Mouse (Mus musculus) embryonic facial prominence, embryonic 13.5 days (tissue): ENCODE results near the gene Gm26938. TPM values are rescaled to one million over a fixed set of nuclear protein-coding genes. Genes with fewer than 3 reads are reported as not detected.

Source experiments
- ATAC-seq: fragments of 200-750 bp; cut with Nextera tagmentation; 2 replicates; pipeline ENCODE4 v1.8.0; 2017; ENCODE audit warnings: low read depth; ENCODE audit not compliant: insufficient number of reproducible peaks, insufficient read depth, low FRiP score, low TSS enrichment
- H3K27ac ChIP-seq: fragments of 300-500 bp; sonication (generic); 2 replicates; pipeline ENCODE4 v1.5.1; 2015; ENCODE audit warnings: moderate library complexity, mild to moderate bottlenecking, inconsistent platforms
- H3K27me3 ChIP-seq: fragments of 300-500 bp; sonication (generic); 2 replicates; pipeline ENCODE4 v1.6.1; 2015; ENCODE audit warnings: mild to moderate bottlenecking, inconsistent platforms
- H3K36me3 ChIP-seq: fragments of 300-500 bp; sonication (generic); 2 replicates; pipeline ENCODE4 v1.6.1; 2015; ENCODE audit warnings: mild to moderate bottlenecking, inconsistent platforms
- H3K4me1 ChIP-seq: fragments of 300-500 bp; sonication (generic); 2 replicates; pipeline ENCODE4 v1.6.1; 2015; ENCODE audit warnings: inconsistent platforms
- H3K4me2 ChIP-seq: fragments of 300-500 bp; sonication (generic); 2 replicates; pipeline ENCODE4 v1.6.1; 2015; ENCODE audit warnings: moderate library complexity, mild to moderate bottlenecking, inconsistent platforms
- H3K4me3 ChIP-seq: fragments of 300-500 bp; sonication (generic); 2 replicates; pipeline ENCODE4 v1.5.1; 2015; ENCODE audit warnings: mild to moderate bottlenecking, inconsistent platforms
- H3K9ac ChIP-seq: fragments of 300-500 bp; sonication (generic); 2 replicates; pipeline ENCODE4 v1.6.1; 2015; ENCODE audit warnings: mild to moderate bottlenecking, inconsistent platforms
- H3K9me3 ChIP-seq: fragments of 300-500 bp; sonication (generic); 2 replicates; pipeline ENCODE4 v1.6.1; 2016; ENCODE audit warnings: inconsistent platforms
- WGBS: fragments of 180-500 bp; shearing (Covaris S2); methylation state at CpG from one replicate; pipeline ENCODE4 v1.1.7; 2015; ENCODE audit warnings: mixed read lengths; 5-methylcytosine and 5-hydroxymethylcytosine counted together
- polyA plus RNA-seq: library from polyadenylated mRNA; unstranded; fragments of >200 nt; fragmentation: Nextera tagmentation; extraction: Ambion mirVana; gene quantifications from 2 replicates; pipeline ENCODE4 v1.2.1, GENCODE M21; 2015

The Gm26938 gene
- 0.90 TPM in 1 of 2 replicates, not detected in the other for polyA plus RNA-seq

DNA sequence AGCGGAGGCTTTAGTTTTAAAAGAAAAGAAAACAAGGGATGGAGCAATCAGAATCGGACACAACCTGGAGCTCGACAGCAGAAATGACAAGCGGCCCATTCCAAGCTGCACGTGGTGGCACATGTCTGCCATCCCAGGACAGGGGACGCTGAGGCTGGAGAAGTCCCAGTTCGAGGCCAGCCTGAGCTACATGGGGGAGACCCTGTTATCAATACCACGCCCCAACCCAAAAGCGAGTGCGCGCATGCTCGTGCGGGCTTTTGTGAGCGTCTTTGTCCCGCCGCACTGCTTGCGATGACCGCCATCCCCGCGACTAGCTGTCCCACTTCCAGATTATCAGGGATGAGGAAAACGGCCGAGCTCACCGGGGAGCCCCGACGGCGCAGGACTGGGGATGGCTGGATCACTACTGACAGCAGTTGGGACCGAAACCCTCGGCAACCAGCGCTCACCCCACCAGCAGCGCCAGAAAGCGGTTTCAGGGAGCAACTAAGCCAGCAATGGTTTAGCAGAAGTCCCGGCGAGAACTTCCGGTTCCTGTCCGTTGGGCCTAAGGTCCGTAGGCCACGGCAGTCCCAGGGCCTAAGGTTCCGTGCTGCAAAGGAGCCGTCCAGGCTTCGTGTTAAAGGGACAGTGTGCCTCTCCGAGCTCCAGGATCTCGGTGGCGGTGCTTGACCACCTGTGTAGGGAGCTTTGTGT is at the start of gene Gm26938, which contains the start of gene Psmg3:
Gene Gm26938 (minus strand): TSS at position 51 of the 699 bp plus-strand sequence.
Gene Psmg3 (minus strand): TSS at position 529 of the 699 bp plus-strand sequence.
- peak within 1 kb of the TSS; percentile 87 for H3K4me3 ChIP-seq
- no peaks in the 10 kb centered on the region for H3K9me3 ChIP-seq
- H3K27ac ChIP-seq, result peak within 1 kb of the TSS; percentile 84
- H3K9ac ChIP-seq, result peak within 1 kb of the TSS; percentile 87
- H3K36me3 ChIP-seq, result peaks cover 24% of the 10 kb centered on the region
- peaks cover 12% of the 10 kb centered on the region for H3K4me1 ChIP-seq
- no peaks in the 10 kb centered on the region for H3K27me3 ChIP-seq
- under 1% methylated on average over 43 of the region's 43 CpGs for WGBS
- H3K4me2 ChIP-seq, result peak within 1 kb of the TSS; percentile 97
- ATAC-seq, result peak; percentile 68

DNA sequence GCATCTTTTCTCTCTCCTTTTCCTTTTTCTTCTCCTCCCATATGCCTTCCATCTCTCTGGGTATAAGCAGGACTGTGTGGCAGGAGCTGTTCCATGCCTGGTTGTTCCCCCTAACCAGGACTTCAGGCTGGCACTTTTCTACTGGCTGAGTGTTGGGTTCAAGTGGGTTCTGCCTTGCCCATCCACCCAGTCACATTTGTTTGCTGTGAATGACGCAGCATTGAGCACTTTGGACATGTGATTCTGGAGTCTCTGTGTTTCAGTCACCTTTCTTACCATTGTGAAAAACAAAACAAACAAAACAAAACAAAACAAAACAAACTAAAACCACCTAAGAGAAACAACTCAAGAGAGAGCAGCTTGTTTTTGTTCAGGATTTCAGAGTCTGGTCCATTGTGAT is 45.3 kb upstream of the Gm26938 start:
- H3K36me3 ChIP-seq, result no peaks in the 10 kb centered on the region
- no peak for ATAC-seq
- H3K4me1 ChIP-seq, result 0 out of 2 replicates have a peak, but pooled peaks cover 6% of the 10 kb centered on the region
- no peak overlapping the region for H3K27ac ChIP-seq
- no peak overlapping the region for H3K4me3 ChIP-seq
- no peak overlapping the region for H3K4me2 ChIP-seq
- H3K9ac ChIP-seq, result no peak overlapping the region
- H3K27me3 ChIP-seq, result no peaks in the 10 kb centered on the region
- no peaks in the 10 kb centered on the region for H3K9me3 ChIP-seq
- WGBS, result 83% methylated on average over 1 of the region's 1 CpGs

GRCm38 (mm10) chr5:139870886-139871285 is 44.7 kb upstream of the Gm26938 start:
- H3K4me2 ChIP-seq, result no peak overlapping the region
- 13% methylated on average over 4 of the region's 4 CpGs for WGBS
- no peak overlapping the region for H3K9ac ChIP-seq
- no peaks in the 10 kb centered on the region for H3K27me3 ChIP-seq
- H3K4me3 ChIP-seq, result no peak overlapping the region
- H3K9me3 ChIP-seq, result no peaks in the 10 kb centered on the region
- H3K27ac ChIP-seq, result no peak overlapping the region
- ATAC-seq, result no peak
- H3K36me3 ChIP-seq, result no peaks in the 10 kb centered on the region
- H3K4me1 ChIP-seq, result 0 out of 2 replicates have a peak, but pooled peaks cover 6% of the 10 kb centered on the region

DNA sequence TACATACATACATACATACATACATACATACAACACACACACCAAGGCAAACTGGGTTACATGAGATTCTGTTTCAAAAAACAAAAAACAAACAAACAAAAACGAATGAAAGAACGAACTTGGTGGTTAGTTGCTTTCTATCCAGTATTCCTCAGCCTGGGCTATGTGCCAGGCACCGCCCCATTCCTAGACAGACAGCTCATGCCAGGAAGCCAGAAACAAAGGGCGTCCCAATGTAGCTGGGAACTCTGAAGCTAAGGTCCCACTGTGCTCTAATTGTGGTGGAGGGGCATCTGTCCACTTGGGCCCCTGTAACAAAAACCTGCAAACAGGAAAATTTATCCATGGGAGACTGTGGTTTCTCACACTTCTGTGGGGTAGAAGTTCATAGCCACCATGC is 36.6 kb upstream of the Gm26938 start:
- Histone ChIP-seq H3K4me1 (0 out of 2 replicates have a peak, but pooled peaks cover 4% of the 10 kb centered on the region), H3K4me2 (no peak overlapping the region), H3K4me3 (no peak overlapping the region), H3K9ac (no peak overlapping the region), H3K27ac (no peak overlapping the region), H3K9me3 (no peaks in the 10 kb centered on the region), H3K27me3 (peaks cover 4% of the 10 kb centered on the region; the same call in 1 of the 2 replicates), H3K36me3 (no peaks in the 10 kb centered on the region)
- WGBS, result 56% methylated on average over 4 of the region's 4 CpGs
- no peak for ATAC-seq

GRCm38 (mm10) chr5:139860328-139861104 is 34.3 kb upstream of the Gm26938 start:
- Histone ChIP-seq H3K27me3 (peaks cover 4% of the 10 kb centered on the region; the same call in 1 of the 2 replicates), H3K4me2 (peak overlapping the region; percentile 16; the same call in 1 of the 2 replicates), H3K4me1 (0 out of 2 replicates have a peak, but pooled peaks cover 4% of the 10 kb centered on the region), H3K36me3 (no peaks in the 10 kb centered on the region), H3K9ac (no peak overlapping the region), H3K9me3 (no peaks in the 10 kb centered on the region), H3K27ac (no peak overlapping the region), H3K4me3 (no peak overlapping the region)
- ATAC-seq, result no peak
- whole genome bisulfite sequencing, result 29% methylated on average over 15 of the region's 15 CpGs

- H3K9ac ChIP-seq, result no peak overlapping the region
- H3K4me1 ChIP-seq, result peaks cover 4% of the 10 kb centered on the region; the same call in 1 of the 2 replicates
- no peak overlapping the region for H3K27ac ChIP-seq
- ATAC-seq, result no peak
- H3K9me3 ChIP-seq, result no peaks in the 10 kb centered on the region
- WGBS, result 64% methylated on average over 12 of the region's 12 CpGs
- no peak overlapping the region for H3K4me2 ChIP-seq
- H3K4me3 ChIP-seq, result no peak overlapping the region
- H3K36me3 ChIP-seq, result no peaks in the 10 kb centered on the region
- H3K27me3 ChIP-seq, result no peaks in the 10 kb centered on the region; the same call in 1 of the 2 replicates
These were observed 23.6 kb upstream of the Gm26938 start for GRCm38 (mm10) chr5:139849626-139850320.

GRCm38 (mm10) chr5:139839142-139839541 is 12.9 kb upstream of the Gm26938 start:
- H3K9ac ChIP-seq, result no peak overlapping the region
- WGBS, result 14% methylated on average over 3 of the region's 3 CpGs

DNA sequence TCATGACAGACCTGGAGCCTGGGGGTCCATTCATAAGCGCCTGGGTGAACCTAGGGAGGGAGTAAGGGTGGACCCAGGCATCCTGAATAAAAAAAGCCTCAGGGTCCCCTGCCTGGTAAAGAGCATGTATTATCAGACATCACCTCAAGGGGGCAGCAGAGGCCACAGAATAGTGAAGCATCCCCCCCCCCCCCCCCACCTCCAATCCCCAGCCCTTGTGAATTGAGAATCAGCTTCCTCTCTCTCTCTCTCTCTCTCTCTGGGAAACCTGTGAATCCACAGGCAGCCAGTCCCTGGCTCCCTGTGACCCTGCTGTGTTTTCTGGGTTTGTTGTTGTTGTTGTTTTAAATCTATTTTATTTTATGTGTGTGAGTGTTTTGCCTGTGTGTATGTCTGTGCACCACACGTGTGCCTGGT is 12.3 kb upstream of the Gm26938 start:
- peak; percentile 34; the same call in 1 of the 2 replicates for ATAC-seq
- Histone ChIP-seq H3K36me3 (no peaks in the 10 kb centered on the region), H3K27me3 (no peaks in the 10 kb centered on the region), H3K4me1 (no peaks in the 10 kb centered on the region), H3K4me2 (no peak overlapping the region), H3K9me3 (no peaks in the 10 kb centered on the region), H3K4me3 (no peak overlapping the region), H3K9ac (no peak overlapping the region), H3K27ac (no peak overlapping the region)
- 20% methylated on average over 2 of the region's 2 CpGs for WGBS

More at GRCm38 (mm10) chr5:139839142-139839541, 12.9 kb upstream of the Gm26938 start:
- H3K27ac ChIP-seq, result no peak overlapping the region
- H3K4me2 ChIP-seq, result no peak overlapping the region
- no peaks in the 10 kb centered on the region for H3K27me3 ChIP-seq
- H3K4me1 ChIP-seq, result no peaks in the 10 kb centered on the region
- H3K4me3 ChIP-seq, result no peak overlapping the region
- H3K36me3 ChIP-seq, result no peaks in the 10 kb centered on the region
- no peaks in the 10 kb centered on the region for H3K9me3 ChIP-seq
- no peak for ATAC-seq

- H3K9ac ChIP-seq, result no peak overlapping the region
- no peak for ATAC-seq
- no peak overlapping the region for H3K4me3 ChIP-seq
- H3K4me2 ChIP-seq, result no peak overlapping the region
- H3K27ac ChIP-seq, result no peak overlapping the region
- no peaks in the 10 kb centered on the region for H3K27me3 ChIP-seq
- H3K4me1 ChIP-seq, result no peaks in the 10 kb centered on the region
- WGBS, result 85% methylated on average over 7 of the region's 7 CpGs
- H3K36me3 ChIP-seq, result no peaks in the 10 kb centered on the region
- no peaks in the 10 kb centered on the region for H3K9me3 ChIP-seq
These were observed 9.5 kb upstream of the Gm26938 start for GRCm38 (mm10) chr5:139835706-139836105.

- ATAC-seq, result no peak
- no peaks in the 10 kb centered on the region for H3K4me1 ChIP-seq
- H3K27me3 ChIP-seq, result no peaks in the 10 kb centered on the region
- H3K27ac ChIP-seq, result no peak overlapping the region
- H3K4me2 ChIP-seq, result no peak overlapping the region
- 73% methylated on average over 7 of the region's 7 CpGs for WGBS
- no peaks in the 10 kb centered on the region for H3K9me3 ChIP-seq
- H3K4me3 ChIP-seq, result no peak overlapping the region
- no peaks in the 10 kb centered on the region for H3K36me3 ChIP-seq
- H3K9ac ChIP-seq, result no peak overlapping the region
These were observed 5.9 kb upstream of the Gm26938 start for GRCm38 (mm10) chr5:139832125-139832524.

DNA sequence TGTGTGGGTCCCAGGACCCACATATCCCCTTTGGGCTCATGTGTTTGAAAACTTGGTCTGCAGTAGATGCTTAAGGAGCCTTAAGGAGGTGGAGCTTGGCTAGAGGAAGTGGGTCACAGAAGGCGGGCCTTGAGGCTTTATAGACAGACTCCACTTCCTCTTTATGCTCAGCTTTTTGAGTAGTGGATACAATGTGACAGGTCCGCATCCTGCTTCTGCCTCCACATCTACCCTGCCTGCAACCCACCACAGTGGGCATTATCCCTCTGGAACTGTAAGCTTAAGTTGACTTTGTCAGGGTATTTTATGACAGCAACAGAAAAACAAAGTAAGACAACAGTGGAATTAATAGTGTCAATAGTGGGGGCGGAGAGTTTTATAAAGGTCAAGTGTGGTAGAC is 4.5 kb upstream of the Gm26938 start:
- Histone ChIP-seq H3K27ac (no peak overlapping the region), H3K4me1 (peaks cover 5% of the 10 kb centered on the region), H3K27me3 (no peaks in the 10 kb centered on the region), H3K4me3 (no peak overlapping the region), H3K9ac (no peak overlapping the region), H3K36me3 (no peaks in the 10 kb centered on the region), H3K9me3 (no peaks in the 10 kb centered on the region), H3K4me2 (no peak overlapping the region)
- no peak for ATAC-seq
- 89% methylated on average over 3 of the region's 3 CpGs for WGBS
